Mouse (Mus musculus): ENCODE results near the gene Fgfr2.

Fgfr2 gene

DNA sequence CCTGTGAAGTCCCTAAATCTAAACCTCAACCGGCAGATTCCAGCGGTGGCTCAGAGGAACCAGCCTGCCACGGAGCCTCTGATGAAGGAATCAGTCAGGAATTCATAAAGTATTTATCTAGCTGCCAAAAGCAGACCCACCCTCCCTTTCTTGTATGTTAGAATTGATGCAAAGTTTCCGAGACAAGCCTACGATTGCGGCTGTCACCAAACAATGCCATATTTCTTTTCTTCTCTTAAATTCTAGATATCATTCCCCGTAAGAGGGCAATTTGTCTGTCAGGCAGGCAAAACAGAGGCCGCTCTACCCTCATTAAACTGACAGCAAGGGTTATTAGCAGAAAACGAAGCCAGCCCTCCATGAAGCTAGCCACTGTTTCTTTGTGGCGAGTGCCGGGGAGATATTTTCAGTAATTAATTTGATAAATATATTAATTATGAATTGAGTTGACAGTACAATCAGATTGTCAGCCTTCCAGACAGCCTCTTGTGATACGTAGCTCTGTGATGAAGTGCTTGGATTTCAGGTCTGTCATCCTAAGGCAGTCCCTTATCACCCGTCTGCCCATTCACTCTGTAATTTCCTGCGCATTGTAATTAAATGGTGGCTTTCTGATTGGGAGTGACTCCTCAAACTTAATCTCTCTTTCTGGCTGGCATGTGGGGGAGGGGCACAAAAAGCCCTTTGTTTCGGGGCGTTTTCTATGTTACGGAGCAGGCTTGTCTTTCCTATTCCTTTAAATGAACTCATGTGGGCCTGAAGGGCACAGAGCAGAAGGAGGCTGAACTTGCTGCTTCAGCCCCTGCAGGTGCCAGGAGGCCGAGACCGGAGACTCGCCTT lies 1276.9 kb downstream of the Fgfr2 start:
- DNase-seq (ENCODE audit: low read depth): peak; percentile 2

DNA sequence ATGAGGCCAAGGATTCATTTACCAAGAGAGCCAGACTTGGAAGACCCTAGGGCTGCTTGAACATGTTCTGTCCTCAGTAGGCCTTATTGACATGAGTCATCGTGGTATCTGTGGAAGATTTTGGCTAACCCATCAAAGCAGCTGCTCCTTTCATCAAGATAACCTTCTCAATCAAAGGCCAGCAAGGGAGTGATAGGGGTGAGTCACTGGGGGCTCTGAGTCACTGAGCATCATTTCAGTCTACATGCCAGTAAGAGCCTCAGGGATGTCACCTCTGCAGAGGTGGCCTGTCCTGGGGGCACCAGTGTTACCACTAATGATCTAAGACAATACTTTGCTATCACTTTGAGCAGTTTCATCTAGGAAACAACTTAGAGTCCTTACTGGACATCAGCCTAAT lies 1292.9 kb downstream of the Fgfr2 start:
- DNase-seq (ENCODE audit: low read depth): no peak

DNA sequence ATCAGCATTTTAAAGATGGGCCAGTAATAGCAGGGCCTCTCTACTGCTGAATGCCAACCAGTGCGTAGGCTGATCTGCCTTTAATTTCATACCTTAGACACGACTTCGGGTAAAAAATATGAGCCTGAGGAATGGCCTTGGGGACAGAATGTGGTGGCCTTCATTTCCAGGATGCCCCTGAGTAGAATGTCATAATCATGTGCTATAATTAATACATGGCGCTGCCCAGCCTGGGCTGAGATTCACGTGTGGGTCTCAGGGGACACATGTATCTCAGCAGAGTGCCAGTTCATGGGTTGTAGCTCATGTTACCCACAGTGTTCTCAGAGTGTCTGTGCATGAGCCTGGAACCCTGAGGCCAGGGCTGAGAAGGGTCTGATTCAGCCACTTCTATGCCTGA lies 1296.3 kb downstream of the Fgfr2 start:
- no peak for DNase-seq (ENCODE audit: low read depth)

DNA sequence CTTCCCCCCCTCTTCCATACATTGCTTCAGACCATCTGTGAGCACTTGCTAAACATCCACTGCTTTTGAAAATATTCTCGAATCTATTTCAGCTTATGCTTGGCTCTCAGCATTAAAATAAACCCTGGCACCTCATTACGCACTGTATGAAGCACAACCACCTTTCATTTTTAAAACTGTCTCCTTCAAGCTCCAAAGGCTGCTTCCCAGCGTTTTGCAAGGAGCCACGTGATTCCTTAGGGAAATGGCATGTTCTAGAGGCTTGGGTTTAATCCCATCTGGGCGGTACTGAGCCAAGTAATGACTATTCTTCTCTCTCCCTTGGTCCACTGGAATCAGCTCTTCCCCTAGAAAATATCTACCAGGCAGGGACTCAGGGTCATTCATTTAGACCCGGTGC lies 1305.2 kb downstream of the Fgfr2 start:
- DNase-seq (ENCODE audit: low read depth): no peak

DNA sequence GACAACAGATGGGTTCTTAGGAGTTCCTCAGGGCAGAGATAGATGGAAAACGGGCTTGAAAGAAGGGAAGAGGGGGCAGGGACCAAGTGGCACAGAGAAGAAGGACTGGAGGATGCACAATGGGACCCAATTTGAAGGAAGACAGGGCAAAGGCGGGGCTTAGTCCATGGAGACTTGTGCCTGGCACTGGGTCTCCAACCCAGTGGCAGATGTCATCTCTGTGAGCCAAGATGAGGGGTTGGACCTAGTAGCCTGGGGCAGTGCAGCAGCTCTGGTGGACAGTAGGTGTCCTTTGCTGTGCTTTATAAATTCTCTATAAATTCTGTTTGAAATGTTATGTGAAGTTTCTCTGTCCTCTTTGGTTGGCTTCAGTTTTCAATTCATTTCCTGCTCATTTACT lies 1306.5 kb downstream of the Fgfr2 start:
- no peak for DNase-seq (ENCODE audit: low read depth)

DNA sequence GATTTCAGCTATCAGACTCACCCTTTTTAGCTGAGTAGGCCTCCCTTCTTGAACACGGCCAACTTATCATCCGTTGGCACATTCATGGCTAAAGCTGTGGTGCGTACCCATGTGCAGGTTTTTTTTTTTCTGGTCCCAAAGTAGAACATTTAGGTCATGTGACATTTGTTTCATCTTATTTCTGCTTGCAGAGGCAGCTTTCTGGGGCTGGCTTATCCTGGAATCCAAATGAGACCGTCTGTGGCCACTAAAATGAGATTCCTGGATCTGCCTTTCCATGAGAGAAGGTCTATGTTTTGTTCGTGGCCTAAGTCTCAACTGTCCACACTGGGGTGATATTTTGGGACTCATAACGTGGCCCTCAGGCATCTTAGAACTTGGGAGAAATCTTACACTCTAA lies 1311.0 kb downstream of the Fgfr2 start:
- no peak for DNase-seq (ENCODE audit: low read depth)

DNA sequence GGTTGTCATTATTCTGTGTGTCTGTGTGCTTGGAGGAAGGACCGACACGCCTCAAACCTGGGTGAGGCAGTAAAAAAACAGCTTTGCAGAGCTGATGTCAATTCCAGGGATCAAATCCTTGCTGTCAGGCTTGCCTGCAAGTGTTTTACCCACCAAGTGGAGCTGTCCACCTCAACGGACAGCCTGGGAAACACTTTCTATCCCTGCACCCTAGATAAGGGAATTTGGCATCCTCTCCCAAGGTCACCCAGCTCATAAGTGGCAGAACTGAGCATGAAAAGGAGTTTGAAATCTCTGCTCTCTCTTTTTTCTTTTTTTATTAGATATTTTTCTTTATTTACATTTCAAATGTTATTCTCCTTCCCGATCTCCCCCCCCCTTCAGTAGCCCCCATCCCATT lies 1312.2 kb downstream of the Fgfr2 start:
- DNase-seq (ENCODE audit: low read depth): no peak

DNA sequence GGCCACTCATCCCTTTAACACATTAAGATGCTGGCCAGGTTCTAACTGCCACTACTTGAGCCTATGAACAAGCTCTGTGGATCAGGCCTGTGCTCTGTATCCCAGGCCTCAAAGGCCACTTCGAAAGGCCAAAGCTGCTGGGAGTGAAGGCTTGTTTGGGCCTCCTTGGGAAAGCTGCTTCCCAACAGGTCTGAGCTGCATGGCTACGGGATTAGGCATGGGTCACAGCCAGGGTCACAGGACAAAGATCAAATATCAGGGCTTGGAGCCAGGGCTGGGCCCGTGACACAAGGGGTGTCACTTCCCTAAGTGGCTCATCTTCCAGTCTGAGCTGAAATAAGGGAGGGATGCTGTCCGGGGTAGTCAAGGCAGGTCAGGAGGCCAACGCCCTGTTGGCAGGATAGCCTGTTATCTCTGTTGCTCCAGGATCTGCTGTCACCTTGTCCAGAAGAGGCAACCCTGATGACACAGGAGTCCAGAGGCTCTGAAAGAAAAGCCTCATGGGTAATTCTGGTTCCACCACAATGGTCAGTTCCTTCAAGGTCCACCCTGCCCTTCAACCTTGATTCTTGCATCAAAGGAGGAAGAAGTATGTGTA lies 1313.5 kb downstream of the Fgfr2 start:
- DNase-seq (ENCODE audit: low read depth): no peak

DNA sequence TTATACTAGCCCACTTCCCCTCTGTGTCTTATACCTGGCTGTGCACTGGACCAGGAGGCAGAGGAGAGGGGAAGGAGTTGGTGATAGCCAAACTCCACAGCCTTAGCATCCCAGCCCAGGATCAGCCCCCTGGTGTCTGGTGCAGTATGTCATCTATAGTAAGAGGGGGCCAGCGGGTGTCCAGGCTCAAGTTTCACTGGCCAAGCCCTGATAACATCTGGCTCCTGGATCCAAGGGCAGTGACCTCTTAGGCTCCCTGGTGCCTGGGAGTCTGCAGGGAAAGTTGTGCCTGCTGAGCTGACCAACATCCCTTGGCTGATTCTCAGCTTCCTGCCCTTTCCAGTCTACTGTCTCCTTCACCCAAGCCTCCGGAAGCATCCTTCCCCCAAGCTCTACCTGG lies 1315.9 kb downstream of the Fgfr2 start:
- no peak for DNase-seq (ENCODE audit: low read depth)

DNA sequence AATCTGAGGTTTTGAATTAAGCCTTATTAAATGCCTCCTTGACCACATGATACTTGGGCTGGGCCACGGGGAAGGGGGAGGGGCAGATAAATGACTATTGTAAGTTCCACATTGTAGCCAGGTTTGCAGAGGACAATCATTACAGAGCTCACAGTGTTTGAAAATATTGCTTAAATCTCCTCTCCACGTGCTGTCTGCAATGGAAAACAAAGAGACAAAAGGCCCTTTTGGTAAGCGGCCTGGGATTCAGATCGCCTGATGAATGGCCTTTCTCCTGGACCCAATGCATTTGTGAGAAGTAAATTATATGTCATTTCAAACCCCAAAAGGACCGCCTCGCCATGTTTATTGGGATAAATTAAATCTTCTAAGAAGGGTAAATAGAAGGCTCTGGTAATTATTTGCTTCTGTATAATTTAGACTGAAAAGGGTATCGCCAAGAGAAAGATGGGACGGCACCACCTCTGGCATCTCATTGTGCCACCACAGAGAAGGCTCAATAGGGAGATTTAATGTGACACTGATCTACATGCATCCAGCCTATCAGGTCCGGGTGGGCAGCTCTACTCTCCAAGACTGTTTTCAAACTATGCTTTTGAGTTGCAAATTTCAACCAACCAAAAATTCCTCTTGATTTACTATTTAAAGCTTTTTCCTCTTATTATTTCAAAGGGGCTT lies 1317.5 kb downstream of the Fgfr2 start:
- DNase-seq (ENCODE audit: low read depth): no peak

DNA sequence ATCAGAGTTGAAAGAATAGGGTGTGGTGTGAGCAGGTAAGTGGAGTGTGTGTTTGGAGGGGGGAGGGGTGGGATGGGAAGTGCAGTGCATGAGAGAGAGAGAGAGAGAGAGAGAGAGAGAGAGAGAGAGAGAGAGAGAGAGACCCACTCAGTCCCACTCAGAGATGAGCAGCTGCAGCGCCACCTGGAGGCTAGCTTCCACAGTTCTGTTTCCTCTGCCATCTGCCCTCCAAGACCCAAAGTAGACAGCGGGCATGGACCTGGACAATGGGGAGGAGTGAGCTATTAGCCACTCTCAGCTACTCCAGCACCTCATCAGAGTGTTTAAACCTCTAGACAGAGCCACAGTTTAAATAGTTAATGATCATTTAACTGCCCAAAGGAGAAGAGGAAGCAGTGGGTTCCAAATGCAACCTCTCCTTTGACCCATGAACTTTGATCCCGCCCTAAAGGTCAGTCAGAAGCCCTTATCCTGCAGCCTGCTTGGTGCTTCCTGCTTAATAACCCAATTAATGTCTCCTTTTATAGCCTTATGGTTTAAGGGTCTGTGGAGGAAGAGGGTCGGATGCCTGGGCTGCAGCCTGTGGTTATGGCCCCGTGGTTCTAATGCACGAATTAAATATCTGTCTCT lies 1322.6 kb downstream of the Fgfr2 start:
- DNase-seq (ENCODE audit: low read depth): no peak

DNA sequence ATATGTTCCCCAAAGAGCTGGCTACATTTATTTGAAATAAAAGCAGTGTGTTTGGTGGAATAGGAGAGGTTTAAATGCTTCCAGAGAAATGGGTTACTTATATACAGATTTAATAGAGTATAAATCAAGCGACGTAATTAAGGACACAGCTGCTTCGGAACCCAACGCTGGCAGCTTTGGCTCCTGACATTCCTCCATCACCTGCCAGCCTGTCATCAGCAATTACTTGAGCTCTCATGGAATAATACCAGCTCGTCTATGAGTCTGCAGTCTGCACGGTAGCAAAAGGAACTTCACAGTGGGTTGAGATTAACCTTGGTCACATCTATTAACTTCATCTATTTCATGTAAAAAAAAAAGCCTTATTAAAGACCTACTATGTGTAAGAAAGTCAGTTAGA lies 1326.0 kb downstream of the Fgfr2 start:
- DNase-seq (ENCODE audit: low read depth): no peak

DNA sequence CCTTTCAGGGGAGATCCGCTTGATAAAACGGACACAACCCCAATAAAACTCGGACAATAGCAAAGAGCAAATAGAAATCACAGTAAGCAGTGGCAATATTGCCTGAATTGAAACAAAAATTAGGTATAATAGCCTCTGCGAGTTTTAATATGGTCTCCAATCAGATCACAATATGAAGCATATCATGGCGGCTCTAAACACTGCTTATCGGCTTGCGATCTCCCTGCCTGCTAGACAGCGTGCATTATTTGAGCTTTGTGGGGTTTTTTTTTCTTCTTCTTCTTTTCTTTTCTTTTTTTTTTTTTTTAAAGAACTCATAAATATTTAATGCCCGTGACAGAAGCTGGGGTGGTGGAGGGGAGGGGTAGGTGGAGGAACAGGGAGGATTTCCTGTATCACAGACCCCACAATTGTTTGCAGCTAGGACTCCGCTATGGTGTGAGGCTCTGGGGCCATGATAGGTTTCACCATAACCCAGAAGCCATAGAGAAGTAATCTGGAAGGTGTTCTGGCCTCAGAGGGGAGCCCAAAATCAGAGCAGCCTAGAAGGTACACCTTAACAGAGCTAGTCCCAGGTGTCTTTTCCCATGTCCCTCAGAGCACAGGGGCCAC lies 1334.4 kb downstream of the Fgfr2 start:
- no peak for DNase-seq (ENCODE audit: low read depth)

DNA sequence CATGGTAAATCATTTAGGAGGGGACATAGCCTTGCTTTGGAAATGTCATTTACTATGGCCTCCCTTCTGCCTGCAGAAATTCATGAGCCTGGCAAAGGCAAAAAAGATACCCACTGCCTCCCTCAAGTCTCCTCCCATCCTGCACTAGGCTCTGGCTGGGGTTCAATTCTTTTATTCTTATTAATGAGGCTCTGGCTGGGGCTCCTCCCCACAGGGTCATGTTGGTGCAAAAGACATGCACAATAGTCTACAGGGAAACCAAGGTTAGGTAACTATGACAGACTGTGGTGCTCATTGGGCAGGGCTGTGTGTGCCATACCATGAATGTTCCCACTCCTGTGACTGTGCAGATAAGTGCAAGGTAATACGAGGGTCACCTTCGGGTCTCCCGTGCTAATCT lies 1337.4 kb downstream of the Fgfr2 start:
- DNase-seq (ENCODE audit: low read depth): no peak

DNA sequence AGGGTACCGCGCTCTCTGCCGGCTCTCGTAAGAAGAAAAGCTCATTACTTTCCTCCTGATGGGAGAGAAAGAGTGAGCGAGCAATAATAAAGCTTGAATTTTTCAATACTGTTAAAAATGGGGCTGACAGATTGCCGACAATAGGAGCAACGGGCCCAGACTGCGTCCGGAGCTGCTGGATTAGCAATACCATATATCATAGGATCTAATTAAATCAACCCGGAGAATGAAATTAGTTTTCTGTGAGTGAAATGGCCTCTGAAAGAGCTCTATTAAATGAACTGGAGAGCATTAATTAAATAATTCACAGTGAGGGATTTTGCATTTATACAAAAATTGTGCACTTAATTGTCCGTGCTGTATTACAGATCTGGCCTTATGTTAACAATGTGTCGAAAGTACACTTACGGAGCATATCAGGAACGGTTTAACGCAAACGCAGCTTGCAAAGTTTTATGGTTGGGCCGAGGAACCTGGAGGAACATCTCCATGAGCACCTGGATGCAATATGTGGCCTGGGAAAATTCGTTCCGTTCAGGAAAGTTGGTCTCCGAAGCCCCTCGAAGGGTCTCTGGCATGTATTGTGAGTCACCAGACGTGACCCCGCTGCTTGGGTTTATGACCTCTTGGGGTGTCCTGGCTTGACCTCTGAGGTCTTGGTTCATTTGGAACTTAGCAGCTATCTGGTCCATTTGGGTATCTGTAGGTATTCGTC lies 1344.7 kb downstream of the Fgfr2 start:
- no peak for DNase-seq (ENCODE audit: low read depth)

DNA sequence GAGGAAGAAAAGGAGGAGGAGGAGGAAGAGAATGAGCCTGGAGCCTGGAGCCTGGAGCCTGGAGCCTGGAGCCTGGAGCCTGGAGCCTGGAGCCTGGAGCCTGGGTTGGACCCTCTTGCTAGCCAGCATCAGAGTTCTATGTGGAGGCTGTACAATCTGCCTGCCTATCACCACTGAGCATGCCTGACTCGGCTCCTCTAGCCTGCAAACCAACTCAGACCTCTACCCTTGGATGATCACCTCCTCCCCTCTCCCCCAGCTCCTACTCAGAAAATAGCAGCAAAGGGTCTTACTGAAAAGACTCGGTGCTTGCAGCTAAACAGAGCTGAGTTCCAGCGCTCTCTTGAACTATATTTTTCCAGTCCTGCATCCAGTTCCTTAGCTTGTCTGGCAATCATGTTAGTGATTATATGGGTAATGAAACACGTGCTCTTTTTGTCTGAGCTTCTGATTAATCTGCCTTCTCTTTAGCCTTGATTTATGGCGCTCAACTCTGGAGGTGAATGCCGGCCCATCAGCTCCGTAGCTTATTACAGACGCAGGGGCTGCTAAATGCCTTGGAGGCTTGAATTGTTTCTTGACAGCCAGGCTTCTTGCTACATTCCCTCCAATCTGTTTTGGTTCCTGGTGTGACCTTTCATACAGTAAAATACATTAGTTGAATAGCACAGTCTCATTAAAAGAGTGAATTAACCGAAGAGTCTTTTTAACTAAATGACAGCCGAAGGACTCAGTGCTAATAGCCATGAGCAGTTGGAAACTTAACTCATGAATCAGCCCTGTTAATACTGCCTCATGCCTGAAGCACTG lies 1345.5 kb downstream of the Fgfr2 start:
- no peak for DNase-seq (ENCODE audit: low read depth)

DNA sequence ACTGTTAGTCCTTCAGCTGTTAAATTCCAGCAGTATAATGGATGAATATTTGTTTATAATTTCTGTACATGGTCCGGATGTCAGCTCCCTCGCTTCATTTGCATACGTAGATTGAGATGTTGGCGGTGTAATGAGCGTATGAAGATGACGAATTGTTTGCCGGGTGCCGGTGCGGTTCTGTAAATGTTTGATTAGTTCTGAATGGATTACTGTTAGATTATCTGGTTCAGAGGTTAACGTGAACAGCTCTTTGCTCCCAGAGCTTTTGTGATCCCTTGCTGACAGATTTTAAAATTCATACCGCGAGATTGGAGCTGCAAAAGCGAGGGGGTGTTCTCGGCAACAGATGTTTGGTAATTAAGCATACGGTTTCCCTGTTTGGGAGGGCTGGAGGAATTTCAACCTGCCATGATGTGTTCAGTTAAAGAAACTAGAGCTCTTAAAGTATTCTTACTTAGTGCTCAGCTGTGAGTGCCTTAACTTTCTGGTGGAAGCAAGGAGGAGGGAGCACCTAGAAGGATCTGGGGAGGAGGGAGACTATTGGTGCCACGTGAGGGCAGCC lies 1346.9 kb downstream of the Fgfr2 start:
- DNase-seq (ENCODE audit: low read depth): no peak

DNA sequence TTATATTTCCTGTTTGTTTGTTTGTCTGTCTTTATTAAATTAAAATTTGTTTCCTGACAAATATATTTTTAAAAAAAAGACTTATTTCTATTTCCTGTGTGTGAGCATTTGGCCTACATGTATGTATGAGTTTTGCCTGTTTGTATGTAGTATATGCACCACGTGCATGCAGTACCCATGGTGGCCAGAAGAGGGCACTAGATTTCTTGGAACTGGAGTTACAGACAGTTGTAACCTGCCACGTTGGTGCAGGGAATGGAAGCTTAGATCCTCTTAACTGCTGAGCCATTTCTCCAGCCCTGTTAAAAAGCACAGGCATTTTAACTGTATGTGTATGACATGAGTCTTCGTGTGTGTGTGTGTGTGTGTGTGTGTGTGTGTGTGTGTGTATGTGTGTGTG lies 1365.2 kb downstream of the Fgfr2 start:
- DNase-seq (ENCODE audit: low read depth): no peak

DNA sequence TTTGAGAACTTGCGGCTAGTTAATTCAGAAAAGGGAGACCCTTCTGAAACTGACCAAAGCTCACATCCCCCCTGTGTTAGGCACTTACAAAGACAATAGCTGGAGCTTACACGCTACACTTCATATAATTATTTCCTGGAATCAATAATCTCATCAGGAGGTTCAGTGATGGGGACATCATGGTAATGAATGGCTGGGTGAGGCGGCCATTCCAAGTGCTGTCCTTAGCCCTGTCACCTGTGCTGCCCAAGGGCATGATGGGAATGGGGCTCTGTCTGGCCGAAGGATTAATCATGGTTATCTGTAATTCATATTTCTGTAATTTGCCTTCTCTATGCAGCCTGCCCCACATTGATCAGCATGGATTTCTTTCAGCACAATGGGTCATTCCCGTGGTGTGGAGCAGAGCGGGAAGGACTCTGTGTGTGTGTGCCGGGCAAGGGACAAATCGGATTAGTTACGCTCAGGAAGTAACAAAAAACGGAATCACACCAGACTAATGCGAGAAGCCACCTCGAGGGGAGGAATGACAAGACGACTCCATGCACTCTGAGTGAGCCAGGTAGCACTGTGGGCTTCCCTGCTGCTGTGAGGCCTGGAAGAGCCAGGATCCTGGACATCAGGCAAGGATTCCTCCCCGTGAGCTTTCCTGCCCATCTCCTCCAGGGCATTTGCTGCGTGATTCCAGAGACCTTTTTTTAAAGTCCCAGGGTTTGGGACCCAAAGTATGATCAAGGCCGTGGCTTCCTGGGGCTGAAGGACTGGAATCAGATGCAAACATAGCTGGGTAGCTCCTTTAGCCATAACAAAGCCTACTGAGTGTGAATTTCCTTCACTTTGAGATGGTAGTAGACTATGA lies 1375.8 kb downstream of the Fgfr2 start:
- DNase-seq (ENCODE audit: low read depth): no peak

DNA sequence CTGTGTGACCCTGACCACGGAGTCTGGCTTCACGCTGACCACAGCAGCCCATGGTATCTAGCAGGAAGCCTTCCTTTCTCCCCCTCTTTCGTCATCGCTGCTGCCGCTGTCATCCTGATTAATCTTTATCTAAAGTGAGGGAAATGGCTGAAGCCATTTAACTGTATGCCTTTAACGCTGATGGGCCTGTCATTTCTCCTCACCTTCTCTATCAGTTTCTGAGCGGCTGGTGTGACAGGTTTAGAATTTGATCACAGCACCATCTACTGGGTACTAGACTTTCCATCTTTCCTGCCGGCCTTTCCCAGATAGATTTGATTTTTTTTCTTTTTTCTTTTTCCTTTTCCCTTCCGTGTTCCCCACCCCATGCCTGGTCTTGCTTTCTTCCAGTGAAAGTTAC lies 1376.4 kb downstream of the Fgfr2 start:
- no peak for DNase-seq (ENCODE audit: low read depth)

Data from fibroblast of lung, adult 2 months (primary cell).